Mouse (Mus musculus) forebrain, embryonic 14.5 days (tissue): Measurements from ENCODE around the gene Caskin2. TPM values are rescaled to one million over a fixed set of nuclear protein-coding genes. Genes with fewer than 3 reads are reported as not detected.

ENCODE experiments used
- ATAC-seq: fragments of 200-750 bp; cut with Nextera tagmentation; 2 replicates; pipeline ENCODE4 v1.8.0; 2017; ENCODE audit warnings: mild to moderate bottlenecking, moderate library complexity
- DNase-seq: peaks from one replicate; pipeline ENCODE4 v3.0.0-alpha.2; 2015; ENCODE audit warnings: low spot score
- H3K27ac ChIP-seq: fragments of 300-500 bp; sonication (generic); 2 replicates; pipeline ENCODE4 v1.5.1; 2014; ENCODE audit warnings: low read depth, mild to moderate bottlenecking, control low read depth, low read length, moderate library complexity
- H3K27me3 ChIP-seq: fragments of 300-500 bp; sonication (generic); replicated peaks from 2 replicates; pipeline ENCODE4 v1.6.1; 2014; ENCODE audit warnings: low read length, control low read depth, mixed read lengths; ENCODE audit not compliant: control insufficient read depth, insufficient read depth
- H3K36me3 ChIP-seq: fragments of 300-500 bp; sonication (generic); 2 replicates; pipeline ENCODE4 v1.6.1; 2014; ENCODE audit warnings: low read length, control low read depth; ENCODE audit not compliant: control insufficient read depth, insufficient read depth
- H3K4me1 ChIP-seq: fragments of 300-500 bp; sonication (generic); 2 replicates; pipeline ENCODE4 v1.6.1; 2014; ENCODE audit warnings: antibody characterized with exemption, low read length, control low read depth; ENCODE audit not compliant: control insufficient read depth, insufficient read depth
- H3K4me2 ChIP-seq: fragments of 300-500 bp; sonication (generic); 2 replicates; pipeline ENCODE4 v1.6.1; 2014; ENCODE audit warnings: mild to moderate bottlenecking, control low read depth, low read length
- H3K4me3 ChIP-seq: fragments of 300-500 bp; sonication (generic); 2 replicates; pipeline ENCODE4 v1.5.1; 2014; ENCODE audit warnings: low read depth, low read length, control low read depth
- H3K9ac ChIP-seq: fragments of 300-500 bp; sonication (generic); 2 replicates; pipeline ENCODE4 v1.6.1; 2014; ENCODE audit warnings: mild to moderate bottlenecking, low read length, control low read depth, moderate library complexity
- H3K9me3 ChIP-seq: fragments of 300-500 bp; sonication (generic); replicated peaks from 2 replicates; pipeline ENCODE4 v1.6.1; 2016; ENCODE audit warnings: low read length, control low read depth, mixed read lengths; ENCODE audit not compliant: control insufficient read depth
- WGBS: fragments of 180-500 bp; shearing (Covaris S2); extraction: QIAGEN DNeasy Blood & Tissue Kit; methylation state at CpG from one replicate; pipeline ENCODE4 v1.1.7; 2014; 5-methylcytosine and 5-hydroxymethylcytosine counted together
- polyA plus RNA-seq: library from polyadenylated mRNA; unstranded; fragments of >200 nt; fragmentation: Nextera tagmentation; extraction: Ambion mirVana; gene quantifications from 2 replicates; pipeline ENCODE4 v1.2.1, GENCODE M21; 2014

The Caskin2 gene
- polyA plus RNA-seq, 1 experiment from 2014 or later = 8.0 TPM

DNA sequence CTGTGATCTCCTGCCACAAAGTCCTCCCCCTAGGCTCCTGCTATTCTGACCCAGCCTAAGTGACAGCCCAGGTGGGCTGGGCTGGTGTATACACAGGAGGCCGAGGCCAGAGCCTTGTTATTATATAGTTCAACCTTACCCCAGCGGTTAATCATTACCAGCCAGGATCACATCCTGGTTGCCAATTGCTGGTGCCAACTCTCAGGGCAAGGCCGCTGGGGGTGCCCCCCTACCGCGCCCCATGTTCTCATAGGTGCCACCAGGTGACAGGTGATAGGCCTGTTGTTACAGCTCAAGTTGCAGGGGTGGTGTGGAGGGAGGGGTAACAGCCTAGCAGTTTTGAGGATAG lies 30.4 kb upstream of the Caskin2 start:
- H3K4me1 ChIP-seq = no peaks in the 10 kb centered on the region
- no peaks in the 10 kb centered on the region for H3K9me3 ChIP-seq
- DNase-seq (no peak), ATAC-seq (no peak)
- H3K36me3 ChIP-seq = no peaks in the 10 kb centered on the region
- no peak overlapping the region for H3K9ac ChIP-seq
- H3K4me3 ChIP-seq = no peak overlapping the region
- H3K27me3 ChIP-seq = no peaks in the 10 kb centered on the region
- H3K4me2 ChIP-seq = no peak overlapping the region
- WGBS = 93% methylated on average over 5 of the region's 5 CpGs
- no peak overlapping the region for H3K27ac ChIP-seq

DNA sequence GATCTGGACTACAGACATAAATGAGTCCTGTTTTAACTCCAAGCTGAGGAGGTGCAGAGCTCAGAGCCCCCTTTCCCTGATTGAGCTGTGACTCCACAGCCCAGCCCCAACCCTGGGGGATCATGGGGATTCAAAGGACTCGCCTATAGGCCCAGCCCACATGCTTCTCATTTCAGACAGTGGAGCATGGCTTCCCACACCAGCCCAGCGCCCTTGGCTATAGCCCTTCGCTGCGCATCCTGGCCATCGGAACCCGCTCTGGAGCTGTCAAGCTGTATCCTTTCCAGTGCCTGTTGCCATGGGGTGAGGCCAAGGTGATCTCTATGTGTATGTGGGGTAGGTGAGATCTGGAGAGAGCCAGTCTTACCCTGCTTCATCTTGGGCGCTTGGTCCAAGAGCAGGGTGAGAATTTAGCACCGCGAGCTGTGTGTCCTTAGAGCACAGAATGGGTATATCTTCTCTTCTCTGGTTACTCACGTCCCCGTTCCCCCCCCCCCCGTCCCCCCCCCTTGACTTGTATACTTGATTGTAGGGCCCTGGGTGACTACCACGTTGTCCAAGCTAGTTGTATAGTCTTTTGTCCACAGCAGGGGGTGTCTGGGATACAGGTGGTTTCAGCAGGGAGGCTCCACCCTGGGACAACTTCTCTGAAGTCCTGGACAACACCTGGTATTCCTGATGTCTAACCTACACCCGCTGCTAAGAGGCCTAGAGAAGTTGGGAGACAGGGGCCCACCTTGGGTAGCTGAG lies 29.9 kb upstream of the Caskin2 start:
- Histone ChIP-seq H3K4me3 (no peak overlapping the region), H3K36me3 (no peaks in the 10 kb centered on the region), H3K27me3 (no peaks in the 10 kb centered on the region), H3K27ac (no peak overlapping the region), H3K4me1 (no peaks in the 10 kb centered on the region), H3K9ac (no peak overlapping the region), H3K9me3 (no peaks in the 10 kb centered on the region), H3K4me2 (no peak overlapping the region)
- DNase-seq = no peak
- 74% methylated on average over 13 of the region's 14 CpGs for WGBS
- ATAC-seq = no peak

DNA sequence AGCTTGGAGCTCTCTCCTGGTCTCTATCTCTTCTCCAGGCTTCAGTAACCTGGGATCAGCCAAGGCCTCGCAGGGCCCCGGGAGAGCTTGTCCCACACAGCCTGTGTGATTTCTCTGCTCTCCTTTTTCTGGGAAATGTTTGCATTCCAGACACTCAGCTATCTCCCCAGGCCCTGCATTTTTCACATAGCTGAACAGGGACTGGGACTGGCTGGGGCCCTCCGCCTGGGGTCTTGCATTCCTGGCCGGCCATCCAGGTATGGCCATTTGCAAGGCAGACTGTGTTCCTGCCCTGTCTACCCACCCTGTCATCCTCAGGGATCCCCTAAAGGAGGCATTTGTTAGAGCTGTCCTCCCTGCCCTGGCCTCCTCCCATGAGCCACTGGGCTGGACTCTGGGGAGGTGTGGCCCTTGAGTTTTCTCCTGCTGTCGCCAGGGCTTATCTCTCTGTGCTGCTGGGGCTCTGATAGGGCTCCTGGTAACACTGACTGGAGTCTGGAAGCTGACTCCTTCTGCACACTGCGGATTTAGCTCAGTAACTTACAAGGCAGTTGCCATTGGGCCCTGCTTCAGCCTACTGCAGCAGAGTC lies 28.6 kb upstream of the Caskin2 start:
- peak overlapping the region; percentile 9; the same call in 1 of the 2 replicates for H3K27ac ChIP-seq
- WGBS = 20% methylated on average over 6 of the region's 6 CpGs
- H3K4me2 ChIP-seq = no peak overlapping the region
- H3K27me3 ChIP-seq = no peaks in the 10 kb centered on the region
- ATAC-seq (no peak), DNase-seq (no peak)
- no peaks in the 10 kb centered on the region for H3K36me3 ChIP-seq
- no peaks in the 10 kb centered on the region for H3K4me1 ChIP-seq
- H3K9ac ChIP-seq = no peak overlapping the region
- no peak overlapping the region for H3K4me3 ChIP-seq
- H3K9me3 ChIP-seq = no peaks in the 10 kb centered on the region

DNA sequence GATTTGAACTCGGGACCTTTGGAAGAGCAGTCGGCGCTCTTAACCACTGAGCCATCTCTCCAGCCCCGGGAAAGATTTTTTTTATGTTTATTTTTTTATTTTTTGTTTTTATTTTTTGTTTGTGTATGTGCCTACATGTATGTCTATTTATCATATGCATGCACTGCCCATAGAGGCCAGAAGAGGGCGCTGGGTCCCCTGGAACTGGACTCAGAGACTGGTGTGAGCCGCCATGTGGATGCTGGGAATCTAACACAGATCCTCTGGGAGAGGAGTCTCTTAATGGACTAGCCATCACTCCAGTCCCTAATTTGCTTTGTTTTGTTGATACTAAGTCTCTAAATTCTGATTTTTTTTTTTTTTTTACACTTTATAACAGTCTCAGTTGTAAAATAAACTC lies 27.6 kb upstream of the Caskin2 start:
- H3K27me3 ChIP-seq = no peaks in the 10 kb centered on the region
- 82% methylated on average over 6 of the region's 6 CpGs for WGBS

DNA sequence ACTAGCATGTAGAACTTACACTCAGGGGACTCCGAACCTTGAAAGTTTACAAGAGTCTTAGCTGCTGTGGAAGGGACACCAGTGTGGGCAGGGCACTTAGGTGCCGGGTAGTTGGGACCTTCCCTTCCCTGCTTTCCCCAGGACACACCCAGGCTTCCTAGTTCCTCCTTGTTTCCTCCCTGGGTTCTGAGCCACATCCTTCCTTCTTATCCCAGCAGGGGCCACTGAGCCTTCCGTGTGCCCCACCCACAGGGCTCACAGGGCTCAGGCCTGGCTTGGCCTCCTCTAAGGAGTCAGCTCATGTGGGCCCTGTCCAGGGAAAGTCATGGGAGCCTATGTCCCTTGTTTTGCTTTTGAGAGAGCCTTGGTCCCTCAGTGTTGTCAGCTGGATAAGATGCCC lies 26.3 kb upstream of the Caskin2 start:
- H3K27me3 ChIP-seq = no peaks in the 10 kb centered on the region
- ATAC-seq (no peak), DNase-seq (no peak)
- no peak overlapping the region for H3K27ac ChIP-seq
- WGBS = 61% methylated on average over 3 of the region's 3 CpGs
- no peak overlapping the region for H3K4me2 ChIP-seq
- no peak overlapping the region for H3K4me3 ChIP-seq
- no peak overlapping the region for H3K9ac ChIP-seq
- no peaks in the 10 kb centered on the region for H3K4me1 ChIP-seq
- no peaks in the 10 kb centered on the region for H3K9me3 ChIP-seq
- no peaks in the 10 kb centered on the region for H3K36me3 ChIP-seq

More for the DNA sequence above, 27.6 kb upstream of the Caskin2 start:
- Histone ChIP-seq H3K4me3 (no peak overlapping the region), H3K4me1 (no peaks in the 10 kb centered on the region), H3K9ac (no peak overlapping the region), H3K27ac (no peak overlapping the region), H3K4me2 (no peak overlapping the region), H3K36me3 (no peaks in the 10 kb centered on the region), H3K9me3 (no peaks in the 10 kb centered on the region)
- DNase-seq = no peak
- ATAC-seq = no peak

DNA sequence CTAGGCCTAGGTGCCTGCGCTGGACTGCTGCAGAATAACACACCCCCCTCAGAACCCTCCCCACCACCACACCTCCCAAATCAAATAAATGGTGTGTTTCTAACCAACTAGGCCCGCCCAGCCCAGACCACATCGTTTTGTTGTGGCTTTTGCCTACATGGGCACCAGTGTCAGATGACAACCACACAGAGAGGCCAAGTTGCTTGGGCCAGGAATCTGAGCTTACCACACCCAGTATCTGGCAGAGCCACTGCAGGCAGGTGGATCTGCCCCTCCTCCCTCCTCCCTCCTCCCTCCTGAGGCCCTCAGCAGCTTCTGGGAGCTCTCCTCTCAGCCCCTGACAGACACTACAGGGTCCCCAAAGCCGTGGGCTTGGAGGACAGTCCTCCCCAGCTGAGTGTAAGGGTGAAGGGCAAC lies 25.5 kb upstream of the Caskin2 start:
- no peak overlapping the region for H3K9ac ChIP-seq
- H3K9me3 ChIP-seq = no peaks in the 10 kb centered on the region
- no peak overlapping the region for H3K4me2 ChIP-seq
- no peaks in the 10 kb centered on the region for H3K27me3 ChIP-seq
- ATAC-seq = no peak
- WGBS = 49% methylated on average over 4 of the region's 4 CpGs
- H3K4me1 ChIP-seq = no peaks in the 10 kb centered on the region
- no peak for DNase-seq
- H3K4me3 ChIP-seq = no peak overlapping the region
- no peaks in the 10 kb centered on the region for H3K36me3 ChIP-seq
- no peak overlapping the region for H3K27ac ChIP-seq

DNA sequence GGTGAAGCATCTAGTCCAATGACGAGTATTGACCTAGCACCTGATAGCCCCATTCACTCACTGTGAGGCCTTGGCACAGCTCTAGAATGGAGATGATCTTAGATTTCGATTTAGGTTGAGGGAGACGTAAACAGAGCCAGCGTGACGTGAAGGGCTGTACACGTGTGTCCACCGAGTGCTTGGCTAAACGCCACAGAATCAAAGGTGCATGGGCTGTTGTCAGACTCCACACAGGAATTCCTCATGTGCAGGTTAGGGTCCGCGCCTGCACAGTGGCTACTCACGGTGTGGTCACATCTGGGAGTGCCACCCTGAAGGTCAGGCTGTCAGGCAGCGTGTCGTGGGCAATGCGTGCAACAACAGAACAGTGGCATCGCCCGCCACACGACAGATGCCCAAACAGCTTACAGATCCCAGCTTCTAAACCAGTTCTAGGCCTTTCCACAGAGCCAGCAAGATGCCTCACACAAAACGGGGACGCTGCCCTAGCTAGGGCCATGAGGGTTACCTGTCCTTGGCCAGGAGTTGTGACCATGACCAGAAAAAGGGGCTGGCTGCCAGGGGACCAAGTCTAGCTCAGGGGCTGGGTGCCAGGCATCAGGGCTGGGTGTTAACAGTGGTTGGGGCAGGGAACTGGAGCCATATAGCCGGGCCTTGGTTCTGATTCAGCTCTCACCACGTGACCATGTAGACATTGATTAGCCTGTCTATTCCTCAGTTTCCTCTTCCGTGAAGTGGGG lies 24.3 kb upstream of the Caskin2 start:
- no peaks in the 10 kb centered on the region for H3K9me3 ChIP-seq
- no peaks in the 10 kb centered on the region for H3K27me3 ChIP-seq
- 92% methylated on average over 22 of the region's 22 CpGs for WGBS
- no peak overlapping the region for H3K27ac ChIP-seq
- H3K36me3 ChIP-seq = no peaks in the 10 kb centered on the region
- no peak overlapping the region for H3K9ac ChIP-seq
- H3K4me1 ChIP-seq = no peaks in the 10 kb centered on the region
- H3K4me3 ChIP-seq = no peak overlapping the region
- no peak overlapping the region for H3K4me2 ChIP-seq
- DNase-seq (no peak), ATAC-seq (no peak)

DNA sequence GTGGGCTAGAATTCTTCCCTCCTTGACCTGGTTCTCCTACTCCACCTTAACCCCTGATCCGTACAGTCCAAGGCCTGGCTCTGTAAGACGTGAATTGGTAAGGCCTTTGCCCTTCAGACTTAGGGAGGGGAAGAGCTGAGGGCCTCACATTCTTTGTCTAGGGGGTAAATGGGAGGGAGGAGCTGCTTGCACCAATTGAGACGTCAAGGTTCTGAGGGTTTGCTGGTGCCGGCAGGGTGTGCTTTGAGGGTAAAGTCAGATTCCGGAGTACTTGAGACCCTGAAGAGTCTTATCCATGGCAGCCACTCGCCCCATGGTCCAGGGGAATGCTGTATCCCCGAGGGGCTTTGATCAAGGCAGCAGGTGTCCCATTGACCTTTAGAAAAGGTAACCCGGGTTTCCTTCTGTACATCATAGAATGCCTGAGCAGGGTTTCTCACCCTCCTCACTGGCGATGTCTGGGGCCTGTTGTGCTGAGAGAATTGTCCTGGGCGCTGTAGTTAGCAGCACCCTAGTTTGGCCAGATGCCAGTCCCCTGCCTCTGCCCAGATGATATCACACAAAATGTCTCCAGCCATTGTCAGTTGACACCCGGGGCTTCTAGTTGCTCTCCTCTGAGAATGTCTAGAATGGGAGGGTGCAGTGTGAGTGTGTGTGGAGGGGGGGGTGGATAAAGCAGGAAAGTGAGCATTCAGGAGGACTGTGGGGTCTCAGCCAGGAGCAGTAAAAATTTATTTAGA lies 23.4 kb upstream of the Caskin2 start:
- Histone ChIP-seq H3K4me1 (no peaks in the 10 kb centered on the region), H3K4me3 (no peak overlapping the region), H3K9me3 (no peaks in the 10 kb centered on the region), H3K27me3 (no peaks in the 10 kb centered on the region), H3K27ac (no peak overlapping the region), H3K4me2 (no peak overlapping the region), H3K36me3 (no peaks in the 10 kb centered on the region), H3K9ac (no peak overlapping the region; the same call in 1 of the 2 replicates)
- DNase-seq (no peak), ATAC-seq (no peak)
- WGBS = 34% methylated on average over 11 of the region's 11 CpGs
